Mouse (Mus musculus): ENCODE measurements around the gene Golga5. TPM values are rescaled to one million over a fixed set of nuclear protein-coding genes. Genes with fewer than 3 reads are reported as not detected.

Gene Golga5
- 24.7 and 28.9 TPM in 2 replicates for polyA plus RNA-seq (2015; fragmentation: Nextera tagmentation; extraction: Ambion mirVana)

DNA sequence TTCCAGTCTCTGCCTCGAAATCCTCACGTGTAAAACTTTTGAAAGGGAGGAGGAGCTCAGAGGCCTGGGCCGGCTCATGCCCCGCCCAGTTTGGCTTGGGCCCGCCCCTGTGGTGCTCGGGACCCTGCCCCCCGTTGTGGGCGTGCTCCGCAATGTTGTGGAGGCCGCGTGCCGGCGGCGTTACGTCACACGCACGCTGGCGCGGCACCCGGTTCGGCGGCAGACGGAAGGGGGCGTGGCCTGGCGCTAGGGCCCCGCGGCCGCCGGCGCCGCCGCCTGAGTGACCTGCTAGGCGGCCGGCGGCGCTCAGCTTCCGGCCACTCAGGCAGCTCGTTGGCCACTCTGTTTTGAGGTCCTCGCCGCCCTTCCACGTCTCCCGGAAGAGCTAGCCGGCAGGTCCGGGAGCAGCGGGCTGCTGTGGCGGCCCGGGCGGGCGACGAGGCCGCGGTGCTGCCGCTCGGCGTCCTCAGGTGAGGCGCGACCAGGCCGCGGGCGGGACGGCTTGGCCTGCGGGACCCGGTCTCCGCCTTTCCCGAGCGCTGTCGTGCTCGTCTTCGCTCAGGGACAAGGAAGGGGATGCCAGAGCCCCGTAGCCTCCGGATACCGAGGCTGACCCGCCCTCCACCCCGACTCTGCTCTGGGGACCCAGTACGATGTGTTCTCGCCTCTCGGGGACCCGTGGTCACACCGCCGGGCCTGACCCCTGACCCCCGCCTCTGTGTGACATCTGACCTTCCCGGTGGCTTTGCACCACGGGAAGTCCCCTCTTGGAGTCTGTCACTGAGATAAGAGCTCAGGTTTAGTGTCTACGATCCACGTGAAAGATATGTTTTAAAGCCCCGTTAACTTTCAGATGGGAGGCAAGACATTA, at the start of gene Golga5:
Gene Golga5, plus strand, starts transcription at position 242 of the 871 bp plus-strand sequence.
- Histone ChIP-seq H3K4me3 (ENCODE audit: low read length) (peak within 1 kb of the TSS; percentile 87), H3K4me1 (ENCODE audit: control insufficient read depth, insufficient read depth, low read depth, low read length) (peaks cover 6% of the 10 kb centered on the region), H3K36me3 (ENCODE audit: control insufficient read depth, insufficient read depth, low read length) (peaks cover 13% of the 10 kb centered on the region; the same call in 1 of the 2 replicates), H3K27me3 (replicated peaks; ENCODE audit: control insufficient read depth, insufficient read depth, low read length) (no peaks in the 10 kb centered on the region), H3K27ac (ENCODE audit: low read depth, low read length) (peak within 1 kb of the TSS; percentile 75), H3K9ac (ENCODE audit: low read depth, low read length) (peak within 1 kb of the TSS; percentile 90), H3K9me3 (ENCODE audit: control insufficient read depth, low read length) (no peaks in the 10 kb centered on the region), H3K4me2 (ENCODE audit: low read length) (peak within 1 kb of the TSS; percentile 75)
- 0% methylated on average over 41 of the region's 86 CpGs for WGBS
- ATAC-seq: peak; percentile 98

DNA sequence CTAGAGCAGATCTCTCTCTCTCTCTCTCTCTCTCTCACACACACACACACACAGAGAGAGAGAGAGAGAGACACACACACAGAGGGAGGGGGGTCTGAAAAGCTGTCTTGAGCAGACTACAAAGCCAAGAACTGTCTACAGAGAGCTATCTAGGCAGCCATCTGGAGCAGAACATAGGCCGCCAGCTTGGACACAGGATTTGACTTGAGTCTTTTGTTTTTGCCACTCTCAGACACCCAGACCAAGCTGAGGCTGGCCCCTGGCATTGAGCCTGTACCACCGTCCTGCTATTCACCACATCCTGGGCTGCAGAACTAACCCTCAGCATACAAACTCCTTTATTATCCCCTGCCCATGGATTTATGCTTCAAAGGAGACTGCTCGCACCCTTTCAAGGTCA, 49.4 kb upstream of the Golga5 start:
- H3K9ac ChIP-seq (ENCODE audit: low read depth, low read length): no peak overlapping the region
- peak; percentile 86 for ATAC-seq
- no peaks in the 10 kb centered on the region for H3K27me3 ChIP-seq (replicated peaks; ENCODE audit: control insufficient read depth, insufficient read depth, low read length)
- 15% methylated on average over 3 of the region's 3 CpGs for WGBS
- H3K4me1 ChIP-seq (ENCODE audit: control insufficient read depth, insufficient read depth, low read depth, low read length): peaks cover 4% of the 10 kb centered on the region; the same call in 1 of the 2 replicates
- no peaks in the 10 kb centered on the region for H3K9me3 ChIP-seq (ENCODE audit: control insufficient read depth, low read length)
- no peak overlapping the region for H3K4me3 ChIP-seq (ENCODE audit: low read length)
- no peak overlapping the region for H3K4me2 ChIP-seq (ENCODE audit: low read length)
- H3K27ac ChIP-seq (ENCODE audit: low read depth, low read length): peak overlapping the region; percentile 66
- H3K36me3 ChIP-seq (ENCODE audit: control insufficient read depth, insufficient read depth, low read length): peaks cover 8% of the 10 kb centered on the region

DNA sequence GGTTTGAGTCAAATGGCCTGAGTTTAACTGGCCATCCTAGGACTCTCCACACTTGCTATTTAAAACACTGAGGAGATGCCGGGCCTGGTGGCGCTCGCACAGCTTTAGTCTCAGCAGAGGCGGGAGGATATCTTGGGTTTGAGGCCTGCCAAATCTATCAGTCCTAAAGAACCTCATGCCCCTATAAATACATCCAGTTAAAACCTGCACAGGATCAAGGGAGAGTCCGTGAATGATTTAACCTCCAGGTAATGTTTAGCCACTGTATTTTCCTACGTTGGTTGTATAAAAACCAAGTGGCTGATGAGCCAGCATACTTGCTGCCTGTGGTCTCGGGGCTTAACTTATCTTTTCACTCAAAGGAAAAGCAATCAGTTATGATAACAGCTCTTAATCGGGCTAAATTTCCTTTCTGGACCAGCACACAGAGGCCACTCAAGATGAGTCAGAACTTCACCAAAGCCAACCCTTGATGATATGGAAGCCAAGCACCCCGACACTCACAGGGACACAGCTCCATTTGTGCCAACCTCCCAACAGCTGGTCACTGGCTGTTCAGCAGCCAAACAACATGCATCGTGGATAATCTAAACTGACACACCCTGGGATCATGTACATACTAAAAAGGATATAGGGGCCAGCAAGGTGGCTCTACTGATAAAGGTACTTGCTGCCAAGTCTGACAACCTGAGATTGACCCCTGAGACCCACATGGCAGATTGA, 48.6 kb upstream of the Golga5 start:
- Histone ChIP-seq H3K4me3 (ENCODE audit: low read length) (no peak overlapping the region), H3K9me3 (ENCODE audit: control insufficient read depth, low read length) (no peaks in the 10 kb centered on the region), H3K36me3 (ENCODE audit: control insufficient read depth, insufficient read depth, low read length) (peaks cover 8% of the 10 kb centered on the region), H3K9ac (ENCODE audit: low read depth, low read length) (no peak overlapping the region), H3K27me3 (replicated peaks; ENCODE audit: control insufficient read depth, insufficient read depth, low read length) (no peaks in the 10 kb centered on the region), H3K4me1 (ENCODE audit: control insufficient read depth, insufficient read depth, low read depth, low read length) (peaks cover 4% of the 10 kb centered on the region; the same call in 1 of the 2 replicates), H3K4me2 (ENCODE audit: low read length) (no peak overlapping the region), H3K27ac (ENCODE audit: low read depth, low read length) (no peak overlapping the region; the same call in 1 of the 2 replicates)
- 88% methylated on average over 10 of the region's 10 CpGs for WGBS
- no peak for ATAC-seq

DNA sequence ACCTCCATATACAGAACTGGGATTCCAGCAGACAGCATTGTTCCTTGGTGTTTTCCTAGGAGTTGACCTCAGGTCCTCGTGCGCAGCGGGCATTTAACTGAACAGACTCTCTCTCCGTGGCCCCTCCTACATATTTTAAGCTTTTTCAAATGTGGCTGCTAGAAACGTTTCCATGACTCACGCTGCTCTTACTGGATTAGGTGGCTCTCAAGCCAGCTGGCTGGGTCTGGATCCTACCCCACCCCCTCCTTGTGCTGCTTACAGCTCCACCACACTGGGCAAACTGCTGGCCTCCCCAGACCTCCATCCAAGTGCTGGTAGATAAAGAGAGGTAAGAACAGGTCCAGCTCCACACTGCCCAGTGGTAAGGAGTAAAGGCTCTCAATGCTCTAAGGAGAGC, 46.9 kb upstream of the Golga5 start:
- Histone ChIP-seq H3K27ac (ENCODE audit: low read depth, low read length) (no peak overlapping the region), H3K4me1 (ENCODE audit: control insufficient read depth, insufficient read depth, low read depth, low read length) (peaks cover 4% of the 10 kb centered on the region; the same call in 1 of the 2 replicates), H3K27me3 (replicated peaks; ENCODE audit: control insufficient read depth, insufficient read depth, low read length) (no peaks in the 10 kb centered on the region), H3K9ac (ENCODE audit: low read depth, low read length) (no peak overlapping the region), H3K36me3 (ENCODE audit: control insufficient read depth, insufficient read depth, low read length) (peaks cover 12% of the 10 kb centered on the region), H3K4me2 (ENCODE audit: low read length) (no peak overlapping the region), H3K9me3 (ENCODE audit: control insufficient read depth, low read length) (no peaks in the 10 kb centered on the region), H3K4me3 (ENCODE audit: low read length) (no peak overlapping the region)
- 87% methylated on average over 6 of the region's 6 CpGs for WGBS
- 0 out of 2 replicates have a peak, but pooled peaks have one; percentile 28 for ATAC-seq

DNA sequence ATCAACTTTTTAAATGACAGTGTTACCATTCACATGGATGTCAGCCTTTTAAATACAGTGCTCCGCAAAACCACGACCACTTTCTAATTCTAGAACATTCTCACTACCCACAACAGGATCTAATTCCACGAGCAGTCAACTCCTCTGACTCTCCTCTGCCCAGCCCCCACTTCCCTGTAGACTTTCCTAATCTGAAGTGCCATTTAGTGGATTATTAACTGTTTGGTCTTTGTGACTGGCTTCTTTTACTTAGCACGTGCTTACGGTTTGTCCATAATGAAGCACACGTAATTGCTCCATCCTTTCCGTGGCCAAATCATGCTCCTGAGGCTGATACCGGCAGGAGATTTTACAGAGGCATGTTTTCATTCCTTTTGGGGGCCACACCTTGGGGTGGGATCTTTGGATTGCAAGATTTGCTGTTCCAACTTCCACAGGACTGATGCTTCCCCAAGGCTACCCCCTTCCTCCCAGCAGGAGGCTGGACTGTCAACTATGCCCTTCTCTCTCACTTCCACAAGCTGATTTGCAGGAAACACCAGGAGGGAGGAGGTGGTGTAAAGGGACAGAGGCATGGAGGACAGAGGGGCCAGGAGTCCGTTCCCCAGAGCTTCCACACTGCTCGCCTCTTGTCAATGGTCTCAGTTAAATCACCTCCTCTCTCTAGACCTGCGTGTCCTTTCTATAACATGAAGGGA, 46.2 kb upstream of the Golga5 start:
- H3K9me3 ChIP-seq (ENCODE audit: control insufficient read depth, low read length): no peaks in the 10 kb centered on the region
- H3K4me3 ChIP-seq (ENCODE audit: low read length): no peak overlapping the region
- WGBS: 90% methylated on average over 11 of the region's 11 CpGs
- no peak overlapping the region for H3K9ac ChIP-seq (ENCODE audit: low read depth, low read length)
- no peak overlapping the region for H3K4me2 ChIP-seq (ENCODE audit: low read length)
- H3K27ac ChIP-seq (ENCODE audit: low read depth, low read length): no peak overlapping the region
- peaks cover 4% of the 10 kb centered on the region; the same call in 1 of the 2 replicates for H3K4me1 ChIP-seq (ENCODE audit: control insufficient read depth, insufficient read depth, low read depth, low read length)
- no peak for ATAC-seq
- peaks cover 12% of the 10 kb centered on the region for H3K36me3 ChIP-seq (ENCODE audit: control insufficient read depth, insufficient read depth, low read length)
- no peaks in the 10 kb centered on the region for H3K27me3 ChIP-seq (replicated peaks; ENCODE audit: control insufficient read depth, insufficient read depth, low read length)

DNA sequence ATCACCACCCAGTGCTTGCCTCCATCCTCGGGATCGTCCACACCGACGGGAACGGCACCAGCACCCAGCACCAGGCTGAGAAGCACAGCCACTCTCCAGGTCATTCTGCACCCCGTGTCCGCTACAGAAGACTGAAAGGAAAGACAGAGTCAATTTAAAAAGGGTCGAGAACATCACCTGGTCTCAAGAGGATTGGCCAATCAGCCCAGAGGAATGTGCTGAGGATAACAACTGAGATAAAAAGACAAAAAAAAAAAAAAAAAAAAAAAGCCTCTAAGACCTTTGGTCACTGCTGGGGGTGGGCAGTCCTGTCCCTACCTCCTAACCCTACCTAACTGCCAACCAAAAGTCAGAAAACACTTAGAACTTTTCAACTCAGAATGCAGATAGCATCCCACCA, 45.3 kb upstream of the Golga5 start:
- no peak overlapping the region for H3K27ac ChIP-seq (ENCODE audit: low read depth, low read length)
- no peaks in the 10 kb centered on the region for H3K9me3 ChIP-seq (ENCODE audit: control insufficient read depth, low read length)
- no peak overlapping the region for H3K4me2 ChIP-seq (ENCODE audit: low read length)
- peaks cover 12% of the 10 kb centered on the region for H3K36me3 ChIP-seq (ENCODE audit: control insufficient read depth, insufficient read depth, low read length)
- WGBS: 94% methylated on average over 8 of the region's 8 CpGs
- no peak for ATAC-seq
- H3K4me3 ChIP-seq (ENCODE audit: low read length): no peak overlapping the region
- peaks cover 4% of the 10 kb centered on the region; the same call in 1 of the 2 replicates for H3K4me1 ChIP-seq (ENCODE audit: control insufficient read depth, insufficient read depth, low read depth, low read length)
- H3K27me3 ChIP-seq (replicated peaks; ENCODE audit: control insufficient read depth, insufficient read depth, low read length): no peaks in the 10 kb centered on the region
- H3K9ac ChIP-seq (ENCODE audit: low read depth, low read length): no peak overlapping the region

DNA sequence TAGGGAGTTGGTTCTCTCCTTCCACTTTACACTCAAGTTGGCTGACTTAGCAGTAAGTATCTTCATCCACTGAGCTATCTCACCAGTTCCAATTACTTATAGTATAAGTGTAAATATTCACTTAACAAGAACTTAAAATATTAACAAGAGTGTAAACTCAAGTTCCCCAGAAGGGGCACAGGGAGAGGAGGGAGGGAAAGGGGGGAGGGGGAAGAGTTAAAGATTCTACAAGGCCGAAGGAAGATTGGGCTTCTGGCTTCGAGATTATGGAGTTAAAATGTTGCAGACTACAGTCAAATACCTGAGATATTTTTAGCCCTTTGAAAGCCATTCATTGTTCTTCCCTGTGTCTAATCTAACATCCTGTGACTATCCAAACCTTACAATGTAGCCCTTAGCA, 44.5 kb upstream of the Golga5 start:
- WGBS: 85% methylated on average over 2 of the region's 2 CpGs
- Histone ChIP-seq H3K4me3 (ENCODE audit: low read length) (no peak overlapping the region), H3K9ac (ENCODE audit: low read depth, low read length) (no peak overlapping the region), H3K4me2 (ENCODE audit: low read length) (no peak overlapping the region), H3K36me3 (ENCODE audit: control insufficient read depth, insufficient read depth, low read length) (peaks cover 12% of the 10 kb centered on the region), H3K27ac (ENCODE audit: low read depth, low read length) (no peak overlapping the region), H3K9me3 (ENCODE audit: control insufficient read depth, low read length) (no peaks in the 10 kb centered on the region), H3K4me1 (ENCODE audit: control insufficient read depth, insufficient read depth, low read depth, low read length) (peaks cover 4% of the 10 kb centered on the region; the same call in 1 of the 2 replicates), H3K27me3 (replicated peaks; ENCODE audit: control insufficient read depth, insufficient read depth, low read length) (no peaks in the 10 kb centered on the region)
- ATAC-seq: no peak

DNA sequence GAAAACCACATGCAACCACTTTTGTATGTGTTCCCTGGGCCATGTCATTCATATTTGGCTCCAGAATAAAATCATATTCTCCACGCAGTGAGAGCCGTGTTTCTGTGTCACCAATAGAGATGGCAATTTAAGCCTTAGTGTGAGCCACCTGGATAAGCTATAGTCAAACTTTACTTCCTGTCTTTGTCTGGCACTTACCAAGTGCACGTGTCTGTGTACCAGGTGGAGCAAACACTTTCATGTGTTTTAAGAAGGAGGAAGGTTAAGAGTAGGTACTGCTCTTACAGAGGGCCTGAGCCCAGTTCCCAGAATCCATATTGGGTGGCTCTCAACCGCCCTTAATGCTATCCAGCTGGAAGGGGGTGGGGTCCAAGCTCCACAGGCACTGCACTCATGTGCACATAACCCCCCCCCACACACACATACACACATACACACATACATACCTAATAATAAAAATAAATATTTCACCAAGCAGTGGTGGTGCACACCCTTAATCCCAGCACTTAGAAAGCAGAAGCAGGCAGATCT, 43.8 kb upstream of the Golga5 start:
- no peaks in the 10 kb centered on the region for H3K4me1 ChIP-seq (ENCODE audit: control insufficient read depth, insufficient read depth, low read depth, low read length)

More for the DNA sequence above, 43.8 kb upstream of the Golga5 start:
- Histone ChIP-seq H3K36me3 (ENCODE audit: control insufficient read depth, insufficient read depth, low read length) (peaks cover 12% of the 10 kb centered on the region), H3K27ac (ENCODE audit: low read depth, low read length) (no peak overlapping the region), H3K4me3 (ENCODE audit: low read length) (no peak overlapping the region), H3K9ac (ENCODE audit: low read depth, low read length) (no peak overlapping the region), H3K27me3 (replicated peaks; ENCODE audit: control insufficient read depth, insufficient read depth, low read length) (no peaks in the 10 kb centered on the region), H3K9me3 (ENCODE audit: control insufficient read depth, low read length) (no peaks in the 10 kb centered on the region), H3K4me2 (ENCODE audit: low read length) (no peak overlapping the region)
- WGBS: 86% methylated on average over 4 of the region's 4 CpGs
- 0 out of 2 replicates have a peak, but pooled peaks have one; percentile 27 for ATAC-seq
